Mouse (Mus musculus): ENCODE measurements around the gene Prkaa1.

- no peak for TF ChIP-seq CTCF (IDR thresholded peaks at IDR 0.05; ENCODE audit: low read depth)
- TF ChIP-seq EP300 (IDR thresholded peaks at IDR 0.05; ENCODE audit: low read depth) = no peak
These were observed 65.5 kb downstream of the Prkaa1 start for GRCm38 (mm10) chr15:5209116-5209515.

Data from liver, embryonic 14.5 days (tissue).